Mouse (Mus musculus) lung, postnatal 0 days (tissue): ENCODE data around the gene 1110008P14Rik.

Experiments
- CTCF ChIP-seq: IDR thresholded peaks from 2 replicates; pipeline ENCODE4 v1.5.1; 2016; ENCODE audit warnings: antibody characterized with exemption, mild to moderate bottlenecking
- EP300 ChIP-seq: IDR thresholded peaks from 2 replicates; pipeline ENCODE4 v1.6.1; 2016; ENCODE audit warnings: antibody characterized with exemption, mild to moderate bottlenecking, control low read depth

GRCm38 (mm10) chr2:32342039-32342438 is 39.7 kb downstream of the 1110008P14Rik start:
- TF ChIP-seq CTCF (no peak), EP300 (no peak)
